Mouse (Mus musculus) gastrocnemius, postnatal 10 days (tissue): ENCODE results near the gene Rasl10b. TPM values are rescaled to one million over a fixed set of nuclear protein-coding genes. Genes with fewer than 3 reads are reported as not detected.

ENCODE experiments used
- DNase-seq: peaks from one replicate; pipeline ENCODE4 v3.0.0; 2021; ENCODE audit warnings: mixed read lengths
- long read RNA-seq, 2 experiments: library from polyadenylated mRNA; stranded (forward); transcript quantifications; one replicate each; pipeline ENCODE4 v2.0.0; 2021
- total RNA-seq, 2 experiments: library from RNA; stranded (reverse); gene quantifications; 2 replicates each; pipeline ENCODE4 v1.2.3; 2021

Gene Rasl10b
- under 1 TPM; 0.75 to 0.81 TPM for total RNA-seq
- long read RNA-seq, experiment 1, partial matches to known transcripts: 0 of 2 reads
- long read RNA-seq, experiment 1, other reads (novel, unspliced or antisense): 0 of 2 reads
- long read RNA-seq, experiment 2, partial matches to known transcripts: 0 of 2 reads
- long read RNA-seq, experiment 2, other reads (novel, unspliced or antisense): 0 of 2 reads

DNA sequence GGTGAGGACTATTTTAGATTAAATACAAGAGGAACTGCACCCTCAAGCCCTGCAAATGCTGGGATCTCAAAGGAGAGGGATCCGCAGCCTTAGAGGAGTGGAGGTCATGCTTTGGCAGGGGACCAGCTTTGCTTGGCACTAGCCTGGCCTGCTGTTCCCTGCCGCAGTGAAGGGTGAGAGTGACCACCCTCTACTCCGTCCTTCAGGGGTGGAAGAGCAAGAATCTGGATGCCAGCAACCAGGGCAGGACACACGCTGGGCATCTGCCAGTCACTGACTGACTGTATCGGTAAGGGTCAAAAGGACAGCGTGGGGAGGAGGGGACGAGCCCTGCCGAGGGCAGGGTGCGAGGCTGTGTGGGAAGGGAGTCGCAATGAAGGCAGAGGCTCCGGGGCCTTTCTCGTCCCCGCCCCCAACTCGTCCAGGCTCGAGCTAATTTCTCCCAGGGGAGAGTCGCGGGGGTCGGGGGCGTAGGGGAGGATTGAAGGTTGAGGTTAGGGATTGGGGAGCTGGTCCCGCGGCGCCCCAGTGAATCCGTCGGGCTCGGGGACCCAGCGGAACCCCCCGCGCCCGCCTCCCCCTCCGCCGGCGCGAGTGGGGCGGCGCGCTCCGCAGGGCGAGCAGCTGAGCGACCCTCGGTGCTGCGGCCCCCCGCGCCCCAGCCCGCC, at the start of gene Rasl10b:
Rasl10b (plus strand) TSS at position 51 of the 668 bp plus-strand sequence.
- DNase-seq: peak; percentile 38

DNA sequence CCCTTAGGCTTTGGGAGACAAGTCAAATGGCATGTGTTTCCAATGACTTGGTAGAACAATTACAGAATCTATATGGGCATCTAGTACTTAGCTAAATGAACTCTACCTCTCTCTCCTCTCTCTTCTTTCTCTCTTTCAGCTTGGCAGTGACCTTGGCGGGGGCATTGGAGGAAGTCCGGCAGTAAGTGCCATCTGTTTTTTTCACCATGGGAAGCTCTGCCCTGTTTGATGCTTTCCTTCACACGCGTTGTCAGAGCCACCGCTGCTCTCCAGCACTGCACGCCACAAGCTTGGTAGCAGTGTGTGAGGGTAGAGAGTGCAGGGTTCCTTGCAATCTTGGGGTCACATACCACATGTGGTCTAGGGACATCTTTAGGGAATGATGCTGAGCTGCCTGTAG, 44.3 kb upstream of the Rasl10b start:
- DNase-seq: no peak

DNA sequence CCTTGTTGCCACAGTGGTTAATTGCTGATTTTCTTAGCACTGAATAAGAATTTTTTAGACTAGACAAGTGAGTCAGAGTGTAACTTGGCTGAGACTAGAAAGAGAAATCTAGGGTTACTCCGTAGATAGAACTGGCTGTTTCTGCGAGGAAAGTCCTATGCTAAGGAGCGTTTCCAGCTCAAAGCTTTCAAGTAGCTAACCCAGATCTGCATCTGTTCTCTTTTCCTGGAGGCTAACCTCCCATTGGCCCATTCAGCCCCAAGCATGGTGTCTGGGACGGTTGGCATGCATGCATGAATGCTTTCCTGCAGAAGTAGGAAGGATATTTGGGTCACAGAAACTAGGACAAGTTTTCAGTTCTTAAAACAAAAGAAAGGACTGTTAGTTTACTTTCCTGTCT, 37.7 kb upstream of the Rasl10b start:
- no peak for DNase-seq

DNA sequence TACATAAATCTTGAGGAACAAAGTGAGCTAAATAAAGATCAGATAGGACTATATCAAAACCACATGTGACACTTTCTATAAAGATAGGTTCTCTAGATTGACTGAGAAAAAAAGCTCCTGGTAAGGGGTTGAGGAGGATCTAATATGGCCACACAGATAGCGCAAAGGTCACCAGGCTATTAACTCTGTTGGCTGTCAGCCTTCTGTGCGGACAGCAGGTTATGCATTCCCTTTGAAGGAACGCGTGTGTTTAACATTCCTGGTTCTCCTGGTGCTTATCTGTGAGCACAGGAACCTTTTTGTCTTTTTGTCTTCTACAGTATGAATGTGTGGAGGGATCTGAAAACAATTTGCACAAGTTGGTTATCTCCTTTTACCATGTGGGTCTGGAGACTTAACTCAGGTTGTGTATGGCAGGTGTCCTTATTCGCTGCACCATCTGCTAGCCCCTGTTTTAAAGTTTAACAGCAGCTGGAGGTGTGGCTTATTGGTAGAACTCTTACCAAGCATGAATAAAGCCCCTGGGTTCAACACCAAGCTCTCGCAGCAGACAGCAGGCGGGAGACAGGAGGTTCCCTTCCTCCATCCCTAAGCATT, 29.1 kb upstream of the Rasl10b start:
- no peak for DNase-seq

DNA sequence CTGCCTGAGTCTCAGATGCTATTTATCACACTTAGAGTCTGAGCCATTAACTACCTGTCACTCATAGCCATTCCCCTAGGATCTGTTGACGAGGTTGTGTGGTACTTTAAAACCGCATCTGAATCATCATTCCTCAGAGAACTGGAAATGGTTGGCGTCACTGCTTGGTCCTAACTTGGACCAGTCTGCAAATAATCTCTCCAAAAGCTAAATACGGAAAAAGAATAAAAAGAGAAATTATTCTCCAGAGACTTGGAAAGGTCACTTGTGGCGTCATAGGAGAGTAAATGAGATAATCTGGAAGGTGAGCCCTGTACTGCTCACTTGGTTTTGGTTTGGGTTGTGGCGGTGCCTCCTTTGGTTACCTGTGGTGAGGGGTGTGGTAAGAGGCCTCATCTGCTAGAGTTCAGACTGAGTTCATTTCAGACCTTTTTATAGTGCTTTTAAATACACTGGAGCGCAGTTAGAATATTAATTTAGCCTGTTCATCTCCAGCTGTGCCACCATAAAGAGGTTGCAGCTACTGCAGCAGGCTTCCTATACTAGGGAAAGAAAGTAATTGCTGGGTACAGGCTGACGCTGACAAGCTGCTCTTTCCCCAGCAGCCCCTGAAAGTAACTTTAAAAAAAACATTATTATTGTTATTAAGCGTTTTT, 25.9 kb upstream of the Rasl10b start:
- no peak for DNase-seq

DNA sequence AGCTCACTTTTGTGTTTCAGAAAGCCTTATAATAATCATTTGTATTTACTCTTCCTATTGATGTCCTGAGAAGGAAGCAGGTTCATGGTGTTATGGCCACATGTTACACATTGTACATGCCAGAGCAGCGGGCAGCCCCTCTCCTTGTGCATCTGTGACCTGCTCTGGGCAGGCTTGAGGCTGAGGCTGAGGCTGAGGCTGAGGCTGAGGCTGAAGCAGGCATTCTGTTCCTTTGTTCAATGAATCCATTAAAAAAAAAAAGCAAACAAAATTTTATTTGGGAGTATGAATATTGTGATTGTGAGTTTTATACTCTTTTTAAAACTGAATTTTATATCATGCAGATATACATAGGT, 25.4 kb upstream of the Rasl10b start:
- no peak for DNase-seq

DNA sequence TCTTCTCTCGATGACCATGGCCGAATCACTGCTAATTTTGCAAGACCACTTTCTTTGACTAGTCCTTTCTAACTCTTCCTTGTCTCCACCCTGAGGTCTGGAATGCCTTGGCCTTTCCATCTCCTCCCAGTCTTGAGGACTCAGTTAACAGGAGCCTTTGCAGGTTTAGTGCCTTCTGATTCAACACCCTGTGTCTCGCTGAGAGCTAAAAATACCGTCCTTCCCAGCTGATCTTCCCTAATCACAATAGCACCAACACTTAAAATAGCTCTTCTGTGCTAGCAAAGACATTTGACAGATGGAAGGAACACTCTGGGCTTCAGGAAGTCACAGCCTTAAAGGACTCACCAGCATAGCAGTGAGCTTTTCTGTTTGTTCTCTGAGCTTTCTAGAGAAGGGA, 15.9 kb upstream of the Rasl10b start:
- DNase-seq: no peak

DNA sequence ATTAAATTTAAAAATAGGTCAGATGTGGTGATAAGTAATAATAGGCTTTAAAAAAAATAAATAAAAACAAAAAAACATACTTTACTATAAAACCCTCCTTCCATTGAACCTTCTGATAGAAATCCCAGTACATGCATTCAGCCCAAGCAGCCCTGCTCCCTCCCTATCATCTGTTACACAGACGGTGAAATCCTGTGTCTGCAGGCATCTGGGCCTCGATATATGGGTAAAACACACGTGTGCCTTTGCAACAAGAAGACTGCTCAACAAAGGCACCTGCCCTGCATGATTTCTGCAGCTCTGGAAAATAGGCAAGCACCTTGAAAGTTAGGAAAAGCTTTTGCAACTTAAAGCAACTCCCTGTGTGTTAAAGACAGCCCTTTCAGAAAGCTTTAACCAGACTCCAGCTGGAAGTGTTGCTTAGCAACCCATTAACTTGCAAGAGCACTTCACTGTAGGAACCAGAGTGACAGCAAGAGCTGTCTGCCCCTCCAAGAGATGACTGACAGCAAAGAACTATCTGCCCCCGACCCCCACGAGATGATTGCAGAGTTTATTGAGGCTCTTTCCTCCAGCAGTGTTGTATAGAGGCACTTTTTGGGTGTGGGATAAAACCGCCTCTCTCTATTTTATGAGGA, 14.0 kb upstream of the Rasl10b start:
- no peak for DNase-seq

DNA sequence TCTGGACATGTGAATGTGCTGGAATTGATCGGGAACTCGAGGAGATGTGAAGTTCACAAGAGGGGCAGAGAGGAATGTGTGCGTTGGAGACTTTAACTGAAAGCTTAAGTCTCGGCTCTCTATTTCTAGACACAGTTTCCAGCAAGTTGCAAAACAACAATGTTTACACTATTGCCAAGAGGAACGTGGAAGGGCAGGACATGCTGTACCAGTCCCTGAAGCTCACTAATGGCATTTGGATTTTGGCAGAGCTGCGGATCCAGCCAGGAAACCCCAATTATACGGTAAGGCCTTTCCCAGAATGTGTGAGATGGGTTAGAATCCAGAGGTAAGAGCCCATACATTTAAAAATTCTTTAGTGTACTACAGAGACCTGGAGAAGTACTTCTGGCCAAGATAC, 11.3 kb upstream of the Rasl10b start:
- DNase-seq: no peak

DNA sequence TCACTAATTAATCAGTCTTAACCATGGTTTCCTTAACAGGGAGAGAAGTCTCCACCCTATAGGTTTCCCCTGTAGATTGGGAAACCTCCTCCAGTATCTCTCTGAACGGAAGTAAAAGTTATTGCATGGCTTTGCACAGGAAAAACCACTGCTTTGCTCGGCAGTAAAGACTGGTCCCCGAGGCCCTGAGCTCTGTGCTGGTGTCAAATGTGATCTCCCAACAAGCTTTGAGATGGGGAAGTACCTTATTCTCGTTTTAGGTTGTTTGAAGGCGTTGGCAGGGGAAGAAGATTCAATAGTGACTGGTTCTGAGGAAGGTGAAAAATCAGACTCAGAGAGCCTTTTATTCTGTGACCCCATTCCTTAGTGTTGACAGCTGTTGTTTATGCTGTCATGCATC, 10.2 kb upstream of the Rasl10b start:
- no peak for DNase-seq

DNA sequence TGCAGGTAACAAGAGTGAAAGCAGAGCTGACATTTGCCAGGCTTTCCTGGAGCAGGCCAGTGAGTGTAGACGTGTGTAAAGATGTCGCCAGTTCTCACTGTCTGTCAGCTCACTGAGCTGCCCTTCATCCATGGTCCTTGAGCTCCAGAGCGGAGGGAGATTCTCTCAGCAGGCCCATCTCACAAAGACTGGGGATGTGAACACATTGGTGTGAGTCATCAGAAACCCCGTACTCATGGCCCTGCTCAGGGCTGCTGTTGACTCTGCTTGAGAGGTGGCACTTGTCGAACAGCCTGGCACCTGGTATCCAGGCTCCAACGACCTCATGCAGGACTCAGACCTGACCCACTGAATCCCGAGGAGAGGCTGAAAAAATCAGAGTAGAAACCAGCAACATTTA, 5.2 kb upstream of the Rasl10b start:
- DNase-seq: no peak

DNA sequence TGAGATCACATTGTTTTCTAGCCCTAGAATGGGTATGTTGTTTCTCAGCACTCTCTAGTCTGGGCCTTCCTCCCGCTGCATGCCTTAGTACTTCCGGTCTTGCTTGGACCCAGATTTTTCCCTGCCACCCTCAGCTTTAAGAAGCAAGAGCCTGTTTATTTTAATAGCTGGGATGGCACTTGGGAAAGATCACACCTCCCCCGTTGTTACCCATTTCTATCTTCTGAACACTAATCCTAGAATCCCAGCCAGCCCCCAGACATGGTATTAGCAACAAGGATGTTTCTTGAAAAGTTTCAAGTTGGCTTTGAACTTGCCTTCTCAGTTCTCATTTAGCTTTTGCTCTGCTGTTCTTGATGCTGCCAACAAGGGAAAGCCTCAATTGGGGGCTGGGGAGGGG, 2.5 kb upstream of the Rasl10b start:
- no peak for DNase-seq

DNA sequence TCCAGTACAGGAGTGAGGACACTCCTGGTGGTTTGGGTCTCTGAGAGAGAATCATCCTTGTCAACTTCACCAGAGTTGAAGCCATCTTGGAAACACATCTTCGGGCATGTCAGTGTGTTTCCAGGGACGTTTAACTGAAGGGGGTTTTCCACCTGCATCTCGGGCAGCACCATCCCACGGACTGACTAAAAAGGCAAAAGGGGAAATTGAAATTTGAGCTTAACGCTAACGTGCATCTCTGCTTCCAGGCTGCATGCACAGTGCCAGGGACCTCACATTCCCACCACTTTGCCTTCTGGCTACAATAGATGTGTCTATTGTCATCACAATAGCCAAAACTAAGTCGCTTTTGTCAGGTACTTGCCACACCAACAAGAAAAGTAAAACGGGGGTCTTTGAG, 695 bp upstream of the Rasl10b start:
- DNase-seq: no peak

DNA sequence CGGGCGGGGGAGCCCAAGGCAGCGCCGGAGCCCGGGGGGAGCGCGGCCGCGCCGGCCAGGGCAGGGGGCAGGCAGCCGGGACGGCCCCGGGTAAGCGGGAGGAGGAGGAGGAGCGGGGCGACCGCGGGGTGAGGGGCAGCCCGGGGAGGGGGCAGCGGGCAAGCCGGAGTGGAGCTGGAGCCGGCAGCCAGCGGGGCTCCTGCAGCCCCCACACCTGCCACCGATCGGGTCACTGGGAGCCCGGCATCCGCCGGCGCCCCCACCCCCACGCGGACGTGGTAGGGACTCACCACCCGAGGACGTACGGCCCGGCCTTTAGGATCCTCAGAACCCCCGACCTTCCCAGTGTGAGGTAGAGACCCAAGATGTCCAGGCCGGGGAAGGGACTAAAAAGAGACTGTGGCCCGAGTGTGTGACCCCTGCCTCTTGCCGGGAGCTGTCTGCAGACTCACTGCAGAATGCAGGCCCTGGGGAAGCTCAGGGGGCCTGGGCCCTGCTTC, 905 bp downstream of the Rasl10b start:
- DNase-seq: no peak

DNA sequence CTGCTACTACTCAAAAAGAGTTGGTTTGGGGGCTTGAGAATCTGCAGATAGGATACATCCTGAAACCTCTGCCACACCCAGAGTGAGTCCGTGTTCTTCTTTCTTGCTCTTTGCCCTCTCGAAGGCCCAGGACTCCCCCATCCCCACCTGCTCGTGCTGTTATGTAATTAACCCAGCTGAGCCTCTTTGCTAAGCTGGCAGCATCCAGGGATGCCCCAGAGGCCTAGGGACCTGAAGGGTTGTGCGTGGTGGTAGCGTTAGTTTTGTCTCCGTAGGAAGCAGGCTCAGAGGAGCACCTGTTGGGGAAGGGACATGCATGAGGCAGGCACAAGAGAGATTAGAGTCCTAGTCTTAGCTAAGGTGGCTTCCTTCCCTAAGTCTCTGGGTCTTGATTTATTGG, 1.6 kb downstream of the Rasl10b start:
- no peak for DNase-seq

DNA sequence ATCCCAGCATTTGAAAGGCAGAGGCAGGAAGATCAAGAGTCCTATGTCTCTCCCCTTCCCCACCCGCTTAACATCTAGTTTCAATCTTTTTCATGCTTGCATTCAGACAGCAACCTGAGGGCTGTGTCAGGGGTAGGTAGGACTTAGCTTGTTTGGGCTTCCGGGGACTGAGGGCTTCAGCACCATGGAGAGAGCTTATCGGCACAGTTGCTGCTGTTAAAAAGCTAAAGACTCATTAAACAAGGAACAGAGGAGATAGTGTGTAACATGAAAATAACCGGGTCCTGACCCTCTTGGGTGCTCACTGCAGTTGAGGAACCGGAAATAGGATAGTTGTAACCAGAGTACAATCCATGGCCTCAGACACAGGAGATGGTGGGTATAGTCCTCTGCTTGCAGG, 8.1 kb downstream of the Rasl10b start:
- peak; percentile 51 for DNase-seq

DNA sequence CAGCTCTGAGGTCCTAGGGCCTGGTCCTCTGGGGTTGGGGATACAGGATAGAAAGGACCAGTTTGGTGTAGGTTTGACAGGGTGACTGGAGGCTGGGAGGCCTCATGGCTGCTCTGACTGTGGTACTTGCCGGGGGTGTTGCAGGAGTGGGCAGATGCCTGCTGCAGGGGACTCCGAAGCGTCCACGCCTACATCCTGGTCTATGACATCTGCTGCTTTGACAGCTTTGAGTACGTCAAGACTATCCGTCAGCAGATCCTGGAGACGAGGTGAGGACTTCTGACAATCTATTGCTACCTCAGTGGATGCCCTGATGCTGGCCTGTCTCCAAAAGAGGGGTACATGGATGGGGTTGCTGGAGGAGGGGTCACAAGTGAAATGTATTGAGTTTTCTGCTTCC, 8.8 kb downstream of the Rasl10b start:
- no peak for DNase-seq

DNA sequence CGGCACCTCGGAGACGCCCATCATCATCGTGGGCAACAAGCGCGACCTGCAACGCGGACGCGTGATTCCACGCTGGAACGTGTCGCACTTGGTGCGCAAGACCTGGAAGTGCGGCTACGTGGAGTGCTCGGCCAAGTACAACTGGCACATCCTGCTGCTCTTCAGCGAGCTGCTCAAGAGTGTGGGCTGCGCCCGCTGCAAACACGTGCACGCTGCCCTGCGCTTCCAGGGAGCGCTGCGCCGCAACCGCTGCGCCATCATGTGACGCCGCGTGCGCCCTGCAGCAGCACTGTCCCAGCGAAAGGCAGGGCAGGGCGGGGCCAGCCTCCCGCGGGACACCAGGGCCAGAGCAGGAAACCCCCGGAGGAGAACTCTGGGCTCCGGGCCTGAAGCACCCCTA, 9.6 kb downstream of the Rasl10b start:
- DNase-seq: no peak

DNA sequence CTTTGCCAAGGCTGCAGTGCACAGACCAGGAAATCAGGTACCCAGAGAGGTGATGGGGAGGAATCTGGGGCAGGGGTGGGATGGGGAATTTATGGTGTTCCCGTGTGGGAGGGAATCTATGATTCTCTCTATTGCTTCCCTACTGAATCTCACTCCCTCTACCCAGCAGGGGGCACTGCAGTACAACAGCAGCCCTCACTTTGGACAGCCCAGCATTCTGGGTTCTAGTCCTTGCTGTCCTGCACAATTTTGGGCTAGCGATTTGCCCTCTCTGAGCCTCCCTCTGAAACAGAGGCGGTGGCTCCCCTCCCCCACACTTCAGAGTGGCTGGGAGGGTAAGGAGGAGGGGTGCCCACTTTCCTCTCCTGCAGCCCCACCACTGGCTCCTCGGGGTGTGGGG, 11.4 kb downstream of the Rasl10b start:
- DNase-seq: no peak

DNA sequence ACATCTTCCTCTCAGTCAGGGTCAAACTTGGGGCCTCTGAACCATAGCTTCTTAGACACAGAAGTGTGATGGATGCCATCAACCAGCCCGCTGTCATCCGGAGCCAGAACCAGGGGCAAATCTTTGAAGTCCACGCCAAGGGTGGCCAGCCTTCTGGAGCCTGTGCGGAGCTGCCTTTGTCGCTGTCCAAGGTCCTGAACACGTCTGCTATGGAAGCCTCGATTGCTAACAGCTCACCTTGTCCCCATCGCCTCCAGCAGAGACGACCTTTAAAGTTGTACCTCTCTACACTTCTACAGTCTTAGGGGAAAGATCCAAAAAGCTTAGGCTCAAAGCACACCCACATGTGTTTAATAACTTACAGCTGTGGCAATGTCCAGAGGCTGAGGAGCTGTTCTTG, 12.4 kb downstream of the Rasl10b start:
- peak; percentile 84 for DNase-seq

DNA sequence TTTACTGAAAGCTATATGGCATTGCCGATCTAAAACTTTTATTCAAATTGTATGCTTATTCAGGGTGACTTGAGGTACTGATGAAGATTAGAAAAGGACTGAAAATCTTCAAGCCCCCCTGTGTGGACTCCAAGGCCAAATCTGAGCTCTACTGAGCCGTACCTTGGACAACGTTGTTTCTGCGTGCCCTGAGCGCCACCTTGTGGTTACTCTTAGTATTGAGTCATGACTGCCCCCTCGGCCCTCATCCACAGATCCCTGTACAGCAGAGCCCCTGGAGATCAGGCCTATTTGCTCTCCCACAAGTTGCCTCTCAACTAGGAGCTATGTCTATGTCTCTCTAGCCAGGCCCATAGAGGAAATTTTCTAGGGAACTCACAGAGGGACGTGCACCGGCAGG, 15.7 kb downstream of the Rasl10b start:
- peak; percentile 71 for DNase-seq

DNA sequence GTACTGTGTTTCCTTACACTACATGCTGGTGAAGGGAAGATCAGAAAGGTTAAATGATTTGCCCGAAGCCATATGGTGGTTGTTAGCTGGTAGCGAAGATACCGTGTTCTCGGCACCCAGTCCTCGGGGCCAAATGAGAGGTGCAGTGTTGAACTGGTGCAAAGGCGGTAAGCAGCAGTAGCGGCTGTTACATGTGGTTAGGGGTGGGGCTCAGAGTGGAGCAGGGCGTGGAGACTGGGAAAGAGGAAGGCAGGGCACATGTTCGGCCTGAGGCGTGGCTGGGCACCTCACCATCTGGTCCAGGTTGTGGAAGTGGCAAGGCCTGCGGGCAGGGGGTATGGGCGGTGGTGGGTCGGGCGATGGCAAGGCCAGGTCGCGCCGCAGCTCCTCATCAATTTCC, 18.0 kb downstream of the Rasl10b start:
- DNase-seq: no peak

DNA sequence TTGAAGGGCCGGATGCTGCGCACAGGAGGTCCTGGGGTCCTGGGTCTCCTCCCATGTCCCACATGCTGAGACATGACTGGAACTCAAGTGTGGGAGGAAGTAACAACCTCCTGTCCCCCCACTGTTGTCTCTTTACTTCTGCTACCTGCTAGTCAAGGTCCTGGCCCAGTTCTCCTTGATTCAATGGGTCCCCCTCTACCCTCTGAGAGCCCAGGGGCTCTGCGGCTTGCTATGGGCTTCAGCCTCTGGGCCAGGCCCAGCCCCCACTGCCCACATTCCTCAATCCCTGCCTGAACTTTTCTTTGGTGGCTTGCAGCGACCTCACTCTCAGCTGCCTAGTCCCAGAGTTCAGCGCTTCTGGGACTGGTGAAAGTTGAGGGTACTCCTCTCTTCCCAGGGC, 20.4 kb downstream of the Rasl10b start, which contains the start of gene Gas2l2:
Gas2l2 (minus strand) TSS at position 101 of the 400 bp plus-strand sequence.
- no peak for DNase-seq
